Mouse (Mus musculus): Measurements from ENCODE around the gene Hoxc8. TPM values are rescaled to one million over a fixed set of nuclear protein-coding genes. Genes with fewer than 3 reads are reported as not detected.
A peak's percentile ranks its signal among the peaks of the same experiment; 100 is the strongest.

Hoxc8 gene
- polyA plus RNA-seq, 1 experiment from 2014 or later: not detected

- Histone ChIP-seq H3K4me2 (no peak overlapping the region), H3K9me3 (replicated peaks) (no peaks in the 10 kb centered on the region), H3K4me3 (no peak overlapping the region), H3K9ac (no peak overlapping the region), H3K4me1 (no peaks in the 10 kb centered on the region), H3K36me3 (ENCODE audit: poor library complexity, severe bottlenecking) (no peaks in the 10 kb centered on the region), H3K27ac (no peak overlapping the region), H3K27me3 (peaks cover 98% of the 10 kb centered on the region)
- WGBS: 2% methylated on average over 3 of the region's 3 CpGs
- ATAC-seq: no peak
Measured at GRCm38 (mm10) chr15:102992863-102993262, 2.5 kb downstream of the Hoxc8 start.

DNA sequence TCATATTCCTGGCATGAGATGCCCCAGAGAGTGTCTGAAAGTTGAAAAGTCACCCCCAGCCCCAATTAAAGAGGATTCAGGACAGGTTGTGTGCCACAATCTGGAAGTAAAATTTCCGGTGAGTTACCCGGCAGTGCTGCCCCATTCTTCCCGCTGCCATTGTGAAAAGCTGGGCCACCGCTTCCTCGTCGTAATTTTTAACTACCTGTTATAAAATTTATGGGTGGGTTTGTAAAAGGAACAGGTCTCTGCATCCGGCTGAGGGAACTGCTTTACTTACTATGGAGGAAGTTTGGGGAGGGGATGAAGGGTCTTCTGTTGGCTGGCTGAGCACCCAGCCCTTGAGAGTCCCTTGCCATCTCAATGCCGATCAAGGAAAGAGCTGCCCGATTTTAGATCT, 6.1 kb downstream of the Hoxc8 start:
- peaks cover 99% of the 10 kb centered on the region for H3K27me3 ChIP-seq
- no peak overlapping the region for H3K27ac ChIP-seq
- peaks cover 9% of the 10 kb centered on the region for H3K4me1 ChIP-seq
- ATAC-seq: no peak
- no peaks in the 10 kb centered on the region for H3K36me3 ChIP-seq (ENCODE audit: poor library complexity, severe bottlenecking)
- no peak overlapping the region for H3K4me2 ChIP-seq
- H3K9ac ChIP-seq: no peak overlapping the region
- WGBS: 1% methylated on average over 9 of the region's 9 CpGs
- H3K9me3 ChIP-seq (replicated peaks): no peaks in the 10 kb centered on the region
- H3K4me3 ChIP-seq: no peak overlapping the region

DNA sequence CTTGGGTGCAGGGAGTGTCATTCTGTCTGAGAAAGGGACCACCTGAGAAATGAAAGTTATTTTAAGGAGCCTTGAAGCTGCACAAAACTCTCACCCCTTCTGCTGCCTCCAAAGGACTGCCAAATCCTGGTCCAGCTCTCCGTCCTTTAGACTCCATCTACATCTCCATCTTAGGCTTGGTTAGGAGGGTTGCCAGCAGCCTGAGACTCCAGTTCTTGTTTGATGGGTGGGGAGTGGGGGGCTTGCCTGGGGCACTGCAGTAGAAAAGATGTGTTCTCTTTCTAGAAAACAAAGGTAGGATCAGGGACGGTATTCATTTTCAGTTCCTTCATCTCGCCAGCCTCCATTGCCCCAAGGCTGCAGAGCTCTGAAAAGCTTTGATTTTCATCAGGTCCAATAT, 7.0 kb downstream of the Hoxc8 start:
- no peak overlapping the region for H3K4me2 ChIP-seq
- no peak overlapping the region for H3K9ac ChIP-seq
- no peak overlapping the region for H3K4me3 ChIP-seq
- ATAC-seq: no peak
- H3K27me3 ChIP-seq: peaks cover 99% of the 10 kb centered on the region
- H3K9me3 ChIP-seq (replicated peaks): no peaks in the 10 kb centered on the region
- WGBS: 0% methylated on average over 3 of the region's 3 CpGs
- no peaks in the 10 kb centered on the region for H3K36me3 ChIP-seq (ENCODE audit: poor library complexity, severe bottlenecking)
- no peak overlapping the region for H3K27ac ChIP-seq
- H3K4me1 ChIP-seq: peaks cover 9% of the 10 kb centered on the region

- Histone ChIP-seq H3K9ac (no peak within 1 kb of the TSS), H3K4me2 (peak within 1 kb of the TSS; percentile 58), H3K27me3 (peaks cover 99% of the 10 kb centered on the region), H3K4me1 (peaks cover 9% of the 10 kb centered on the region), H3K9me3 (replicated peaks) (no peaks in the 10 kb centered on the region), H3K27ac (no peak within 1 kb of the TSS), H3K4me3 (peak within 1 kb of the TSS; percentile 29; the same call in 1 of the 2 replicates), H3K36me3 (ENCODE audit: poor library complexity, severe bottlenecking) (no peaks in the 10 kb centered on the region)
- ATAC-seq: no peak
- WGBS: 1% methylated on average over 19 of the region's 19 CpGs
Measured at GRCm38 (mm10) chr15:102997939-102998355, 7.5 kb downstream of the Hoxc8 start, which contains the start of gene Hoxc6. TSS of gene Hoxc6 (plus strand) at chr15:102998257.

- Histone ChIP-seq H3K4me2 (peak overlapping the region; percentile 58), H3K27ac (no peak overlapping the region), H3K36me3 (ENCODE audit: poor library complexity, severe bottlenecking) (no peaks in the 10 kb centered on the region), H3K9me3 (replicated peaks) (no peaks in the 10 kb centered on the region), H3K4me3 (peak overlapping the region; percentile 29; the same call in 1 of the 2 replicates), H3K4me1 (peaks cover 9% of the 10 kb centered on the region), H3K27me3 (peaks cover 100% of the 10 kb centered on the region), H3K9ac (no peak overlapping the region)
- ATAC-seq: peak; percentile 30; the same call in 1 of the 2 replicates
- under 1% methylated on average over 19 of the region's 19 CpGs for WGBS
Measured at GRCm38 (mm10) chr15:102998608-102999182, 8.3 kb downstream of the Hoxc8 start.

DNA sequence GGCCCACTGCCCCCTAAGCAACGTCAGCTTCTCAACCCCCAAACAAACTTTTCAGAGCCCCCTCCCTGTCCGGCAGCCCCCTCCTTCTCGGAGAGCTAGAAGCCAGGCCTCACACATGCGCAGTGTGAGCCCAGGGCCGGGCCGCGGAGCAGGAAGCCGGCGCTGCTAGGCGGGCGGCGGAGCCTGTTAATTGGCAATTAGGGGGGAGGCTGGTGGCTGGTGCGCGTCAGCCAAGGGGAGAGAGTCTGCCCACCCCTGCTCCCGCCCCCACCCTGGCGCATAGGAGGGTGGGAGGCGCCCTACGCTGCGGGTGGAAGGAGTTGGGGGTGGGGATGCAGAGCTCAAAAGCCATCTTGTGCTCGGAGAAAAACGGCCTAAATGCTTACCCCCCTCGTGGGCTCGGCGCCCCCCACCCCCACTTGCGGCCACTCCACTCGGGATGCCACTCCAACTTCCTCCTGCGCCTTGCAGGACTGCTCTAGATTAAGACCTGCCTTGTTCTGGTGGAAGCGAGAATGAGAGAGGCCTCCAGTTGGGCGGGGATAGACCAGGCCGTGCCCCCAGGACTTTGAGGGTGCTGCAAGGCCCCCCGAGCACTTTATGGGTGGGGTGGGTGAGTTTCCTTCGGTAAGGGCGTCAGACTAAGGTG, 8.9 kb downstream of the Hoxc8 start:
- Histone ChIP-seq H3K27ac (no peak overlapping the region), H3K9ac (0 out of 2 replicates have a peak overlapping the region, but pooled peaks have one; percentile 40), H3K27me3 (peaks cover 100% of the 10 kb centered on the region), H3K36me3 (ENCODE audit: poor library complexity, severe bottlenecking) (no peaks in the 10 kb centered on the region), H3K4me1 (peaks cover 9% of the 10 kb centered on the region), H3K4me2 (peak overlapping the region; percentile 58), H3K9me3 (replicated peaks) (no peaks in the 10 kb centered on the region), H3K4me3 (peak overlapping the region; percentile 29)
- peak; percentile 80 for ATAC-seq
- under 1% methylated on average over 27 of the region's 33 CpGs for WGBS

GRCm38 (mm10) chr15:102999955-103000354, 9.5 kb downstream of the Hoxc8 start:
- peaks cover 9% of the 10 kb centered on the region for H3K4me1 ChIP-seq
- H3K4me2 ChIP-seq: no peak overlapping the region
- no peak overlapping the region for H3K4me3 ChIP-seq
- 3% methylated on average over 11 of the region's 11 CpGs for WGBS
- H3K36me3 ChIP-seq (ENCODE audit: poor library complexity, severe bottlenecking): no peaks in the 10 kb centered on the region
- H3K27me3 ChIP-seq: peaks cover 100% of the 10 kb centered on the region
- H3K9me3 ChIP-seq (replicated peaks): no peaks in the 10 kb centered on the region
- H3K9ac ChIP-seq: no peak overlapping the region
- ATAC-seq: no peak
- no peak overlapping the region for H3K27ac ChIP-seq

GRCm38 (mm10) chr15:103000501-103000901, 10.1 kb downstream of the Hoxc8 start:
- H3K27me3 ChIP-seq: peaks cover 100% of the 10 kb centered on the region
- no peaks in the 10 kb centered on the region for H3K36me3 ChIP-seq (ENCODE audit: poor library complexity, severe bottlenecking)
- ATAC-seq: no peak
- no peak overlapping the region for H3K27ac ChIP-seq
- under 1% methylated on average over 24 of the region's 24 CpGs for WGBS
- H3K4me3 ChIP-seq: 0 out of 2 replicates have a peak overlapping the region, but pooled peaks have one; percentile 12
- H3K4me1 ChIP-seq: peaks cover 9% of the 10 kb centered on the region
- H3K9me3 ChIP-seq (replicated peaks): no peaks in the 10 kb centered on the region
- H3K9ac ChIP-seq: no peak overlapping the region
- no peak overlapping the region for H3K4me2 ChIP-seq

- WGBS: 6% methylated on average over 2 of the region's 2 CpGs
- Histone ChIP-seq H3K9ac (no peak overlapping the region), H3K4me3 (no peak overlapping the region), H3K4me2 (no peak overlapping the region), H3K9me3 (replicated peaks) (no peaks in the 10 kb centered on the region), H3K27me3 (peaks cover 100% of the 10 kb centered on the region), H3K4me1 (peaks cover 9% of the 10 kb centered on the region), H3K27ac (no peak overlapping the region), H3K36me3 (ENCODE audit: poor library complexity, severe bottlenecking) (no peaks in the 10 kb centered on the region)
- ATAC-seq: no peak
Measured at GRCm38 (mm10) chr15:103001370-103001769, 11.0 kb downstream of the Hoxc8 start.

DNA sequence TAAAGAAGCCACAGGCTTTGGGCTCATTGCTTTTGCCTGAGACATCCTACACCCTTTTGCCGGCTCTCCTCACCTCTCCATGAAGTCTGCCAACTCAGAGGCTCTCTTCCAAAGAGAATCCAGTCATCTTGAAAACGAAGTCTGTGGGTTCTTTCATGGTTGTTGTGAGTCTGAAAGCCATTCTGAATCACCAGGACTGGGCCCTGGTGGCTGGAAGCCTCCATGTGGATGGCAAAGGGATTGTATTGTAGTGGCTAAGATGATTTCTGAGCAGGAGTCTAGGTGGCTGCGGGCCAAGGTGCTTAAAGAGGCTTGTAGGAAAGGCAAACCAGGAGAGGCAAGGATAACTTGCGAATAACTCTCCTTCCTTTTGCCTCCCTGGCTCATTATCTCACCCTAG, 11.7 kb downstream of the Hoxc8 start:
- H3K4me1 ChIP-seq: peaks cover 9% of the 10 kb centered on the region
- peaks cover 100% of the 10 kb centered on the region for H3K27me3 ChIP-seq
- ATAC-seq: no peak
- H3K9me3 ChIP-seq (replicated peaks): no peaks in the 10 kb centered on the region
- H3K36me3 ChIP-seq (ENCODE audit: poor library complexity, severe bottlenecking): no peaks in the 10 kb centered on the region
- H3K4me2 ChIP-seq: no peak overlapping the region
- 4% methylated on average over 4 of the region's 4 CpGs for WGBS
- no peak overlapping the region for H3K9ac ChIP-seq
- no peak overlapping the region for H3K4me3 ChIP-seq
- no peak overlapping the region for H3K27ac ChIP-seq

GRCm38 (mm10) chr15:103002821-103003448, 12.5 kb downstream of the Hoxc8 start:
- Histone ChIP-seq H3K9me3 (replicated peaks) (no peaks in the 10 kb centered on the region), H3K27me3 (peaks cover 100% of the 10 kb centered on the region), H3K4me1 (peaks cover 9% of the 10 kb centered on the region), H3K9ac (no peak overlapping the region), H3K27ac (no peak overlapping the region), H3K4me3 (no peak overlapping the region), H3K4me2 (no peak overlapping the region), H3K36me3 (ENCODE audit: poor library complexity, severe bottlenecking) (no peaks in the 10 kb centered on the region)
- ATAC-seq: no peak
- under 1% methylated on average over 13 of the region's 13 CpGs for WGBS

- Histone ChIP-seq H3K4me2 (no peak overlapping the region), H3K27ac (no peak overlapping the region), H3K4me3 (no peak overlapping the region), H3K9me3 (replicated peaks) (no peaks in the 10 kb centered on the region), H3K27me3 (peaks cover 100% of the 10 kb centered on the region), H3K36me3 (ENCODE audit: poor library complexity, severe bottlenecking) (no peaks in the 10 kb centered on the region), H3K9ac (no peak overlapping the region), H3K4me1 (no peaks in the 10 kb centered on the region)
- no peak for ATAC-seq
- 1% methylated on average over 17 of the region's 17 CpGs for WGBS
Measured at GRCm38 (mm10) chr15:103005308-103005707, 14.9 kb downstream of the Hoxc8 start.

All from forebrain, embryonic 13.5 days (tissue).